Mouse (Mus musculus) lung, postnatal 0 days (tissue): ENCODE measurements at regions not wholly inside any gene's neighbourhood (a gene's known extent, or its start where the extent isn't known, plus 50 kb on each side); places are given as distances from the start of the nearest gene placed in this dataset.

ENCODE experiments used
- CTCF ChIP-seq: IDR thresholded peaks from 2 replicates; pipeline ENCODE4 v1.5.1; 2016; ENCODE audit warnings: antibody characterized with exemption, mild to moderate bottlenecking
- EP300 ChIP-seq: IDR thresholded peaks from 2 replicates; pipeline ENCODE4 v1.6.1; 2016; ENCODE audit warnings: antibody characterized with exemption, mild to moderate bottlenecking, control low read depth

GRCm38 (mm10) chr19:14096187-14096586, 182.9 kb downstream of the Olfr1505 start:
- TF ChIP-seq CTCF (no peak), EP300 (no peak)
